Mouse (Mus musculus): Measurements from ENCODE around the gene Mthfd1l.

DNA sequence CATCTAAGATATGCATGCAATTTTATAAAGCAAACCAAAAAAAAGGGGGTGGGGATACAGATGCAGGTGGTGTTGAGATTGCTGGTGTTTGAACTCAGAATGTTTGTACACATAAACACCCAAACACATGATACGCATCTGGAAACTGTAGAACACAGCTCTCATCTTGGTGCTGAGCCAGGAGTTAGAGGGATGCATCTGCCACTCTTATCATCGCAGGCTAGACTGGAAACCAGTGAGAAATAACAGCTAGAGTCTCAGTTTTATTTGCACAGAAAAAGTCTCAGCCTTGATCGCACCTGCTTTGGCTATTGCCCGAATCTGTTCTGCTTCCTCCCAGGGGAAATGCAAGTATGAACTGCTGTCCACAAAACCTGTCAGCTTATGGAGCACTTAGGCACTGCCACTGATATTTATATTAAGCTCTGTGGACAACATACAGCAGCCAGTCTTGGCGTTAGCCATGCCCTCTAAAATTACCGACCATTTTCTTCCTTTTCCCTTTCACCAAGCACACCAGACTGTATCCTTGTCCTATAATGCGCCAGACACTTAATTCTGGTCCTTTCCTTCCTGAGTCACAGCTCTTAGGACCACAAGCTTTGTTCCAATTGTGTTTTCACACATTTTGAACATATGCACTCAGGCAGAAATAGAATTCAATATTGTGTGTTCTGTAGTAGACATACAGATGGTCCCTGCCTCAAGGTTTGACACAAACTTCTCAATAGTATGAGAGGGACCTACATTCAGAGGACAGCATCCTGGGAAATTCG lies 98.3 kb downstream of the Mthfd1l start:
- no peak for TF ChIP-seq CTCF (IDR thresholded peaks at IDR 0.05; ENCODE audit: control insufficient read depth, insufficient read depth, low read length)
- no peak for TF ChIP-seq POLR2A (IDR thresholded peaks at IDR 0.05; ENCODE audit: borderline replicate concordance, control insufficient read depth, low read depth, low read length)
